Mouse (Mus musculus) small intestine, adult 2 months (tissue): ENCODE data around the gene Hspa12a. TPM values are rescaled to one million over a fixed set of nuclear protein-coding genes. Genes with fewer than 3 reads are reported as not detected.

Experiments used
- H3K27ac ChIP-seq: fragments of 200-500 bp; 2 replicates; pipeline ENCODE4 v1.5.1; 2012; ENCODE audit warnings: low read depth, low read length, control low read depth, inconsistent platforms; ENCODE audit not compliant: insufficient read depth
- H3K27me3 ChIP-seq: fragments of 200-500 bp; 2 replicates; pipeline ENCODE4 v1.6.1; 2012; ENCODE audit warnings: mild to moderate bottlenecking, moderate library complexity, low read length, inconsistent platforms; ENCODE audit not compliant: control insufficient read depth, insufficient read depth
- H3K36me3 ChIP-seq: fragments of 200-500 bp; 2 replicates; pipeline ENCODE4 v1.6.1; 2012; ENCODE audit warnings: mild to moderate bottlenecking, low read length, control low read depth, inconsistent platforms; ENCODE audit not compliant: control insufficient read depth, insufficient read depth
- H3K4me1 ChIP-seq: fragments of 200-500 bp; 2 replicates; pipeline ENCODE4 v1.6.1; 2012; ENCODE audit warnings: low read length, inconsistent platforms, mixed read lengths; ENCODE audit not compliant: control insufficient read depth, insufficient read depth, insufficient read length
- H3K4me3 ChIP-seq: fragments of 200-500 bp; 2 replicates; pipeline ENCODE4 v1.5.1; 2012; ENCODE audit warnings: low read depth, mild to moderate bottlenecking, control low read depth, inconsistent platforms, low read length, moderate library complexity
- CTCF ChIP-seq: fragments of 200-500 bp; IDR thresholded peaks from 2 replicates; pipeline ENCODE4 v1.5.1; 2012; ENCODE audit warnings: low read depth, mild to moderate bottlenecking, control low read depth, inconsistent platforms, low read length, moderate library complexity, mixed read lengths; ENCODE audit not compliant: insufficient replicate concordance, insufficient read length; ENCODE audit errors: extremely low read depth
- POLR2A ChIP-seq: fragments of 200-500 bp; IDR thresholded peaks from 2 replicates; pipeline ENCODE4 v1.6.1; 2012; ENCODE audit warnings: low read depth, mild to moderate bottlenecking, control low read depth, inconsistent platforms, low read length, moderate library complexity
- WGBS: fragments of 180-500 bp; shearing (Covaris S2); methylation state at CpG from one replicate; pipeline ENCODE4 v1.1.7; 2018; 5-methylcytosine and 5-hydroxymethylcytosine counted together
- polyA plus RNA-seq: library from polyadenylated mRNA; depleted of rRNA; stranded (reverse); fragments of >200 nt; gene quantifications from 2 replicates; pipeline ENCODE4 v1.2.3, GENCODE M21; 2012

Hspa12a gene
- polyA plus RNA-seq, 1 experiment = 16.7 TPM

DNA sequence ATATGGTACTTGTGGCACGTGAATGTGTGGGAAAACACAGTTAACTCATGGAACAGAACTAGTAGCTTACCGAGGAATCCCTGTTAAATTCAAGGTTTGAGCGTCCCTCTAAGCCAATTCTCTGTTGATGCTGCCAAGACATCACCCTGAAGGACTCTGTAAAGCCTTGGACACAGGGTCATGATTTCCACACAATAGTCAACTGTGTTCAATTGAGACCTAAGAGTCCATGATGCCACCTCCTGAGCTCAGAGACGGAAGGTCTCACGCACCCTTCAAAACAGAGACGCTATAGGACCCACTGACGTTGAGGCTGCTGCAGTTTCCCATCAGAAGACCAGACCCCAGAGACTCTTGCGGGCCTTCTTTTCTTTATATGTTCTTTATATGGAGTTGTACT, 30.7 kb upstream of the Hspa12a start:
- 95% methylated on average over 8 of the region's 8 CpGs for WGBS
- peaks cover 3% of the 10 kb centered on the region for H3K36me3 ChIP-seq
- no peak overlapping the region for H3K4me3 ChIP-seq
- no peak overlapping the region for H3K27ac ChIP-seq
- H3K4me1 ChIP-seq = no peaks in the 10 kb centered on the region
- TF ChIP-seq POLR2A = no peak
- no peak for TF ChIP-seq CTCF
- H3K27me3 ChIP-seq = no peaks in the 10 kb centered on the region

DNA sequence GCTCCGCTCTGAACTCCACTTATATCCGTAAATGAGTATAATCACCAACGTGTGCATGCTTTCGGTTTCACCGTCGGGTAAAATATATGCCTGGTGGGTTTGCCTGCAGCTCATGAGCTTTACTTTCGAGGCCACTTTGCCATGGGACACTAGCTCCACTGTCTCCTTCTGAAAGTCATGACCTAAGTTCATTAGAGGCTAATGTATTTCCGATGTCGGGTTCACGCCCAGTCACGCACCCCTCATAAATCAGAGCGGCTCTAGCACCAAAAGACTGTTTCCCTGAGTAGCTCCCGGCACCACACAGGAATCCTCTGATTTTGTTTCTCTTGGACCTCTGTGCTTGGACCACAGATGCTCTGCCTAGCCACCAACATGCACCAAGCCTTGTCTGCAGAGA, 27.4 kb upstream of the Hspa12a start:
- WGBS = 73% methylated on average over 13 of the region's 13 CpGs
- Histone ChIP-seq H3K36me3 (peaks cover 3% of the 10 kb centered on the region), H3K27me3 (no peaks in the 10 kb centered on the region), H3K4me3 (no peak overlapping the region), H3K4me1 (no peaks in the 10 kb centered on the region), H3K27ac (no peak overlapping the region)
- TF ChIP-seq POLR2A (no peak), CTCF (no peak)

DNA sequence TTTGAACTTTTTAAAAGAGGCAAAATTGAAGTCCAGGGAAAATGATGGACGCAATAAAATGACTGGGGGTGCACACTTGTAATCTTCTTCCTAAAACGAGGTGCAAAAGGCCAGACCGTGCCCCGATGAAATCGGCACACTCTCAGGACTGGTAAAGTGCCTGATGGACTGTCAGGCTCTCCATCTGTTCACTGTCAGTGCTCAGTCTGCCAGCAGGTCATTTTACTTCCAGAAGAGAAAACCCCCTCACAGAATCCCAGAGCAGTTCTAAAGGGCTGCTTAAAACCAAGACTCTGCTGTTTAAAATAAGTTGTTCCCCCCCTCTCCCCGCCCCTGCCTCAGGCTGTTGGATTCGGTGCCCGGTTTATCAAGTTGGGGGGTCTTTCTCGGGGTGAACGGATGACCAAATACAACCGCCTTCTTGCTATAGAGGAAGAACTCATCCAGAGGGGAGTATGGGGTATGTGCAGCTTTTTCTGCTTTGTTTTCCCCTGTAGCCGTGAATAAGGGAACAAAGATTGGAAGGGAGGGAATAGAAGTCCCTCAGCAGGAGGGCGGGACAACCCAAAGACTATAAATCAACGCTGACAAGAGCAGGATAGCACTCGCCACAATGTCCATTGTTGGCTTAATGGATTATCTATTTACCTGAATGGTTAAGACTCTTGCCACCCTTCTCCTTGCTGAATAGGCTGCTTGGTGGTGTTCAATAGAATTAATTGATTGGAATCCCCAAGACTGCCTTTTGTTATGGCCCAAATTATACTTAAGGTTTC, 25.5 kb upstream of the Hspa12a start:
- no peak for TF ChIP-seq CTCF
- no peak for TF ChIP-seq POLR2A
- no peaks in the 10 kb centered on the region; the same call in 1 of the 2 replicates for H3K36me3 ChIP-seq
- no peaks in the 10 kb centered on the region for H3K4me1 ChIP-seq
- WGBS = 36% methylated on average over 15 of the region's 15 CpGs
- H3K27ac ChIP-seq = no peak overlapping the region
- no peaks in the 10 kb centered on the region for H3K27me3 ChIP-seq
- H3K4me3 ChIP-seq = no peak overlapping the region

DNA sequence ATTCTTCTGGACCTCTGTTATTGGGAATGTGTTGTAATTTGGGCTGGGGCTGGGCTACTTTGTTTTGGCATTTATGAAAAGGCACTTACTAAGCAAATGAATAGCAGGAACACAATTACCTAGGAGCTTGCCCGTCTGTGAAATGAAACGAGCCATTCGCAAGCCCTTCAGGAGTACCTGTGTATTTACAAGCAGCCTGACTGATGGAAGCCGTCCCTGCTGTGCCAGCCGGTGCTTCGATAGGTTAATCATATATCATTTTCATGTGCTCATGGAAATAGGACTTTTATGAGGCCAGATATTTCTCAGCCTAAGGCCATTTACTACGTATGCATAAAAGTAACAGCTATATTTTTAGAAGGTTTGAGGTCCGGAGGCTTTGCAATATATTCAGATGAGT, 19.6 kb upstream of the Hspa12a start:
- Histone ChIP-seq H3K27ac (no peak overlapping the region), H3K4me3 (no peak overlapping the region), H3K36me3 (no peaks in the 10 kb centered on the region), H3K4me1 (no peaks in the 10 kb centered on the region), H3K27me3 (no peaks in the 10 kb centered on the region)
- TF ChIP-seq POLR2A (no peak), CTCF (no peak)
- 77% methylated on average over 8 of the region's 8 CpGs for WGBS

DNA sequence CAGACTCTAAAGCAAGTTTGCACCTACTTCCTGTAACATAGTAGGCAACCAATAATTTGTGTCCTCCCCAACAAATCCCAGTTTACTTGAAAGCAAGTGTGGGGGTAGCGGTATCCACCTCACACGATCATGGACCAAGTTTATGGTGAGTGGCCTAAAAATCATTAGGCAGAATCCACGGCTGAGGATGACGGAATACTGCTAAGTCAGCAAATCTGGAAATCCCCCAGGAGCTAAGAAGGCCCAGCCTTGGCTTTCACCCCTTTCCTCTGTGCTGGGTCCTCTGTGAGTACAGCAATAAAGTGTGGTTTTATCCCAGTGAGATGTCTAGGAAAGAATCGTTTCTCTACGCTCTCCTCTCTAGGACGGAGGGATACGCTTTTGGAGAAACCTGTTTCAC, 11.3 kb upstream of the Hspa12a start:
- H3K4me1 ChIP-seq = no peaks in the 10 kb centered on the region
- H3K27ac ChIP-seq = no peak overlapping the region
- no peaks in the 10 kb centered on the region for H3K36me3 ChIP-seq
- TF ChIP-seq POLR2A (no peak), CTCF (no peak)
- WGBS = 85% methylated on average over 8 of the region's 8 CpGs
- H3K27me3 ChIP-seq = peaks cover 3% of the 10 kb centered on the region; the same call in 1 of the 2 replicates
- H3K4me3 ChIP-seq = no peak overlapping the region

DNA sequence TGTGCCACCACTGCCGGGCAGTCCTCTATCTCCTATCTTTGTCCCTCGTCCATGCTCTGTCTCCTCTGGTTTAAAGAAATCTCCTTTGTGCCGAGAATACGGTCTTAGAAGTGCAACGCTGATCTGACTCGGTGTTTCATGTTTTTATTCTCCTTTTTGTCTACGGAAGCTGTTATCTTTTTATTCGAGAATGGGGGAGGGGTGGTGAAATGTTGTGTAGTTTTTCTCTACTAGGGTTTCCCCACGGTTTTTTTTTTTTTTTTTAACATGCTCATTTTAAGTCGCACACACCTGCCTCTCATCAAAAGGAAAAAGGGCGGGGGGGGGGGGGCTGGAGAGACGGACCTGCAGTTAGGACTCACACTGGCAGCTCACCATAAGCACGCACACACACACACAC, 8.8 kb upstream of the Hspa12a start:
- TF ChIP-seq CTCF (no peak), POLR2A (no peak)
- Histone ChIP-seq H3K27me3 (peaks cover 3% of the 10 kb centered on the region; the same call in 1 of the 2 replicates), H3K27ac (no peak overlapping the region), H3K36me3 (no peaks in the 10 kb centered on the region), H3K4me1 (no peaks in the 10 kb centered on the region), H3K4me3 (no peak overlapping the region)
- WGBS = 67% methylated on average over 13 of the region's 13 CpGs

GRCm38 (mm10) chr19:58951521-58951920, 8.1 kb upstream of the Hspa12a start:
- no peaks in the 10 kb centered on the region for H3K36me3 ChIP-seq
- no peaks in the 10 kb centered on the region for H3K4me1 ChIP-seq
- H3K4me3 ChIP-seq = no peak overlapping the region
- TF ChIP-seq POLR2A = no peak
- TF ChIP-seq CTCF = no peak
- peaks cover 3% of the 10 kb centered on the region; the same call in 1 of the 2 replicates for H3K27me3 ChIP-seq
- no peak overlapping the region for H3K27ac ChIP-seq
- 84% methylated on average over 3 of the region's 3 CpGs for WGBS

DNA sequence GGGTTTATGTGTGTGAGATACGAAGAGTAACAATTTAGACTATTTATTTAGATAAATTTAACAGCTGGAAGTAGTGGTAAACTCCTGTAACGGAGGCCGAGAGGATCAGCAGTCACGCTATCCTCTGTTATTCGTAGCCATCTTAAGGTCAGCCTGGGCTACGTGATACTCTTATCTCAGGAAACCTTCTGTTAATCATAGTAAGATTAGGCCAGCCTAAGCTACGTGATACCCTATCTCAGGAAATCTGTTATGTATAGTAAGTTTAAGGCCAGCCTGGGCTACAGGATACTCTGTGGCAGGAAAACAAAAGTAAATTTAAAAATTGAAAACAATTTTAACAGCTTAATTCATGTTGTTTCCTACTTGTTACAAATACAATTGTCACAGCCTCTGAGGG, 2.5 kb upstream of the Hspa12a start:
- H3K4me3 ChIP-seq = no peak overlapping the region
- peaks cover 7% of the 10 kb centered on the region for H3K4me1 ChIP-seq
- no peaks in the 10 kb centered on the region for H3K36me3 ChIP-seq
- TF ChIP-seq POLR2A = no peak
- no peak for TF ChIP-seq CTCF
- no peak overlapping the region for H3K27ac ChIP-seq
- no peaks in the 10 kb centered on the region for H3K27me3 ChIP-seq
- WGBS = 84% methylated on average over 7 of the region's 7 CpGs
